Comparison of ENCODE assay signal across 8 mouse cellular contexts in genomic region chr6:134793911-134794520, GRCm38 (mm10). TPM values are rescaled to one million over a fixed set of nuclear protein-coding genes. Genes with fewer than 3 reads are reported as not detected.
DNase-seq lines count a peak whose midpoint lies in the region; ATAC-seq lines count a peak whose summit lies in the region.

No protein-coding gene starts in this region.

- peak; percentile 30 for ATAC-seq in hindbrain, embryonic 13.5 days (ENCODE audit: low FRiP score)

- H3K4me1 ChIP-seq in hindbrain, embryonic 13.5 days (replicated peaks) = peaks cover 17% of the 10 kb centered on the region

- DNase-seq in WW6 (ENCODE audit: low read depth, low spot score) = peak; percentile 80
- peak; percentile 89 for DNase-seq in cerebellum, postnatal 36 days
- peak; percentile 69 for DNase-seq in frontal cortex, postnatal 25 days (ENCODE audit: low spot score in 2 of 2)
- DNase-seq in layer of hippocampus, postnatal 25 days (ENCODE audit: extremely low spot score in 1 of 2, low spot score in 1 of 2) = peak; percentile 73 to 85
- DNase-seq in lung, postnatal 36 days = peak; percentile 90
- DNase-seq in retina, postnatal 7 days (ENCODE audit: low read depth, low spot score) = peak; percentile 51
- peak; percentile 69 to 83 for DNase-seq in urinary bladder, adult 18-20 months (ENCODE audit: low spot score in 2 of 2)

- H3K9ac ChIP-seq in hindbrain, embryonic 13.5 days = 0 out of 2 replicates have a peak overlapping the region, but pooled peaks have one; percentile 46

- peak overlapping the region; percentile 17 for H3K4me3 ChIP-seq in hindbrain, embryonic 13.5 days

- H3K36me3 ChIP-seq in hindbrain, embryonic 13.5 days = no peaks in the 10 kb centered on the region

- no peak overlapping the region for H3K27ac ChIP-seq in hindbrain, embryonic 13.5 days

- no peaks in the 10 kb centered on the region for H3K9me3 ChIP-seq in hindbrain, embryonic 13.5 days

- peak overlapping the region; percentile 41 for H3K4me2 ChIP-seq in hindbrain, embryonic 13.5 days

- WGBS in hindbrain, embryonic 13.5 days = 14% methylated on average over 21 of the region's 21 CpGs

- H3K27me3 ChIP-seq in hindbrain, embryonic 13.5 days = peaks cover 9% of the 10 kb centered on the region; the same call in 1 of the 2 replicates

RNA-seq across cellular contexts. Expression of gene Dusp16, which starts 1.6 kb away (rescaled TPM):
- 5.5 and 5.7 TPM in 2 replicates for polyA plus RNA-seq in hindbrain, embryonic 13.5 days (2015; fragmentation: Nextera tagmentation; extraction: Ambion mirVana)
- 10 to 100 TPM in 1 of 2 experiments, 1 to 10 TPM in 1; 8.9 to 10.4 TPM for total RNA-seq in layer of hippocampus, postnatal 25 days (2021)

RNA-seq across cellular contexts. Expression of gene Crebl2, which starts 35.9 kb away (rescaled TPM):
- 3.8 and 4.8 TPM in 2 replicates for polyA plus RNA-seq in hindbrain, embryonic 13.5 days (2015; fragmentation: Nextera tagmentation; extraction: Ambion mirVana)
- total RNA-seq in layer of hippocampus, postnatal 25 days (2021) = 10 to 100 TPM; 26.6 to 33.1 TPM
